Mouse (Mus musculus): ENCODE results near the gene Bckdhb.
"Not testable (repeated sequence)": the region's sequence is repeated elsewhere in the genome, so short reads cannot be mapped to it uniquely, and the experiment has no call there.

Gene Bckdhb

GRCm38 (mm10) chr9:84032669-84033341 lies 107.9 kb downstream of the Bckdhb start:
- ChIA-PET POLR2A (no interaction called here), CTCF (interaction anchor here in 1 of 4 experiments (0.8 kb wide), 1 partner anchor 76 kb away, joined by 3 read pairs; no protein-coding TSS in a partner anchor)

DNA sequence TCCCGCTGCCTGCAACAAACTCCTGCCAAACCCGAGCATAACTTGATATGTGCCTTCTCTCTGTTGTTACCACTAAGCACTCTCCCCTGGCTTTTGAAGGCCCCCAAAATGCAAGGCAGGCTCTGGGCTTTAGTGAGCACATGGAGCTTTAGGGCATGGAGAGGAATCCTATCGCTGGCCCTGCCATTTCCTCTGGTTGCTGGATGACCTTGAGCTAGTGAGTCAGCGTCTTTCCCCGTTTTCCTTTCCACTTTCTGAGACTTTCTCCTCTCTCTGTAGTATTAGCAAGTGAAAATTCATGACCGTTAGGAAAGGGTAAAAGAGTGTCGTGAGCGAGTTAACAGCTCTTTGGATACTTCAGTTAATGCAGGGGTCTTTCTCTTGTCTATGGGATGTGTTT lies 111.1 kb downstream of the Bckdhb start:
- ChIA-PET POLR2A (interaction anchor here in 2 of 4 experiments (0.8 to 1.3 kb wide), 3 partner anchors 8 to 140 kb away, joined by 3 to 4 read pairs (median 3); no protein-coding TSS in a partner anchor), CTCF (interaction anchor here in 2 of 4 experiments (1.0 to 1.8 kb wide), 2 partner anchors 79 kb away, joined by 4 to 5 read pairs; no protein-coding TSS in a partner anchor)

DNA sequence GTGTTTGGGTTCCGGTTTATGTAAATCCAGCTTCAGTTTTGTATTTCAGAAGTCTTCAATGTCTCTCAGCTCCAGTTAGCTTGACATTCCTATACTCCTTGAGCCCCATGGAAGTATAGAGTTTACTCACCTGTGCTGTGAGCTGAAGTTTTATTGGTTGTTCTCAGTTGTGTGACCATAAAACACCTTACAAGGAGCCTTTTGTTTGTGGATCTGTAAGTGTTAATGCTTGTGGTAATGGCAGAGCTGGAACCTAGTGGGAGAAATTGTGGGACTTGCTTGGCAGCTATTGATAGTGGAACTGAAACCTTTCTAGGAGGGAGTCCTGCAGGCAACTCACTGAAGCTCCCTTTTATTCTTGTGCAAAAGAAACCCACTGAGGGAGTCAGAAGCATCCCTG lies 112.3 kb downstream of the Bckdhb start:
- POLR2A ChIA-PET = interaction anchor here in 1 of 4 experiments (0.7 kb wide), 1 partner anchor 1294 kb away, joined by 4 read pairs; no protein-coding TSS in a partner anchor

DNA sequence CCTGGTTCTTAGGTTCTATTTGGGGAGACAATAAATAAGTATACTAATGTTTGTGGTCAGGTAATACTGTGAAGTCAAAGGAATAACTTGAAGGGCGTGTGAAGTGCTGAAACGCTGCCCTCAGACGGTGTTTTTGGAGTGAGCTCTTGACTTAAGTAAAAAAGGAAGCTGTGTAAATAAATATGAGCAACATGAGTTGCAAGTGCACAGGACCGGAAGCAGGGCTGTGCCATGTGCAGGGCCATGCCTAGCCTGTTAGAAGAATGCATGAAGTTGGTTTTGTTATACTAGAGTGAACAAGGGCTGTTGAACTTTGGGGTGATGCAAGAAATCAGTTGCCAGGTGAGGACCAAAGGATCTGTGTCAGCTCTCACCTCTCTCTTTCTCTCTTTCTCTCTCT lies 114.0 kb downstream of the Bckdhb start:
- ChIA-PET POLR2A (interaction anchor here in 1 of 4 experiments (0.6 kb wide), 1 partner anchor 31 kb away, joined by 3 read pairs; no protein-coding TSS in a partner anchor), CTCF (no interaction called here)

More for the DNA sequence above, 112.3 kb downstream of the Bckdhb start:
- CTCF ChIA-PET = interaction anchor here in 2 of 4 experiments (1.0 to 1.8 kb wide), 2 partner anchors 80 kb away, joined by 4 to 5 read pairs; no protein-coding TSS in a partner anchor

- CTCF ChIA-PET = interaction anchor here in 1 of 4 experiments (0.7 kb wide), 1 partner anchor 83 kb away, joined by 6 read pairs; no protein-coding TSS in a partner anchor
- POLR2A ChIA-PET = no interaction called here
Measured at GRCm38 (mm10) chr9:84040376-84040775, 115.4 kb downstream of the Bckdhb start.

DNA sequence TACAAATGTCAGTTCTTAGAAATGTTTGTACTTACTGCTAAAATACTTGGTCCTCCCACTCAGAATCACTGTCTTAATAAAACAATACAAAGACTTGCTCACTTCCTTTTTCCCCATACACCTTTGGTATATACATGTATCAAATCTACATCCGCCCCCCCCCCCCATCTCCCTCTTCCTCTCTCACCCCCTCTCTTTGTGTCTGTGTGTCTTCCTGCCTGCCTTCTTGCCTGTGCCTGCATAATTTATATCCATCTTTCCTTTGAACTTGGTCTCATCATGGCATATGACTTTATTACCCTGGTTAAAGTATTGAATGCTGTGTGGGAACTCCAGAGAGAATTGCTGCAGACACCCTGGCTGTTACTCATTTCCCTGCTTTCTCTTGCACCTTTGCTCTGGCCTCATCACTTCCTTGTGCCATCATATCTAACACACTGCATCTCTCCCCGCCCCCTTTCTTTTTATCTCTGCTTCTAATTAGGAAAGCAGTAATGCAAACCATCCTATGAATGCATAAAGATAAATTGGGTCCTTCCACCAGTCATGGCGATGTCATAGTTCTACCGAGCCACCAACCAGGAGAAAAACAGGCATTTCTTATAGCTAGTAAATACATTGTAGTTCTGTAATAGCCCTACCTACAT lies 116.8 kb downstream of the Bckdhb start:
- ChIA-PET POLR2A (interaction anchor here in 1 of 4 experiments (0.7 to 0.8 kb wide), 2 partner anchors 10 to 11 kb away, joined by 3 read pairs; no protein-coding TSS in a partner anchor), CTCF (interaction anchor here in 1 of 4 experiments (0.7 kb wide), 1 partner anchor 33 kb away, joined by 24 read pairs; no protein-coding TSS in a partner anchor)

- ChIA-PET CTCF (no interaction called here), POLR2A (interaction anchor here in 1 of 4 experiments (0.8 kb wide), 1 partner anchor 11 kb away, joined by 3 read pairs; no protein-coding TSS in a partner anchor)
Measured at GRCm38 (mm10) chr9:84042539-84042938, 117.6 kb downstream of the Bckdhb start.

DNA sequence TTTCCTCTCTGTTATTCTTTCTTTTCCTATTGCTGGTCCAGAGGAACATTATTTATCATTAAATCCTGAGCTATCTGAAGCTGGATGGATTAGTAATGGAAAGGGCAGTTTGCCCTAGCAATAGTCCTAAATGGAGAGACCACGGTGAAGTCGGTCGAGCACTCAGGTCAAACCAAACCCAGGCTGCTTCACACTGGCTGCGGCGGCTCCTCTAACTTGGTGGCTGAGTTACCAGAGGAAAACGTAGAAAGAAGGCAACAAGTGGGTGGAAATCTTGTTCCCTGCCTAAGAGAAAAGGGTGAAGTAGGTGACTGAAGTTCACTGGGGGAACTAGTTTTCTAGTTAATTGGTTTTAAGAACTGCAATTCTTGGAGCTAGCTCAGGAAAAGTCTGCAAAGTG lies 119.2 kb downstream of the Bckdhb start:
- POLR2A ChIA-PET = no interaction called here
- CTCF ChIA-PET = no interaction called here

DNA sequence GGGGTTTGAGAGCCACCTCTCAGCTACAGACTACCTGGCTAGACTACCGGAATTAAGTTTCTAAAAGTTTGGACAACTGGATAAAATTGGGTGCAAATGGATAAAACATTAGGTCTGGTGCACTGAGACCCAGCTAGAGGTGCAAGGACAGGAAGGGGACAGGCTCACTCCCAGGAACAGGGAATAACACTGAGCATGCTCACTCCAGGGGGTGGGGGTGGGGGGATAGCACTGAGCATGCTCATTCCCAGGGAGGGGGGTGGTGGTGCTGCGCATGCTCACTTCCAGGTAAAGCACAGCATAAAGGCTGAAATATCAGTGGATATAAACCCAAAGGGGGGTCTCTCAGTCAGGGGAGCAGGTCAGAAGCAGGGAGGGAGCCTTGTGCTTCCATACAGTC lies 120.7 kb downstream of the Bckdhb start:
- ChIA-PET POLR2A (no interaction called here), CTCF (interaction anchor here in 1 of 4 experiments (0.6 kb wide), 1 partner anchor 665 kb away, joined by 3 read pairs; no protein-coding TSS in a partner anchor)

- CTCF ChIA-PET = no interaction called here
- POLR2A ChIA-PET = no interaction called here
Measured at GRCm38 (mm10) chr9:84046334-84046733, 121.4 kb downstream of the Bckdhb start.

DNA sequence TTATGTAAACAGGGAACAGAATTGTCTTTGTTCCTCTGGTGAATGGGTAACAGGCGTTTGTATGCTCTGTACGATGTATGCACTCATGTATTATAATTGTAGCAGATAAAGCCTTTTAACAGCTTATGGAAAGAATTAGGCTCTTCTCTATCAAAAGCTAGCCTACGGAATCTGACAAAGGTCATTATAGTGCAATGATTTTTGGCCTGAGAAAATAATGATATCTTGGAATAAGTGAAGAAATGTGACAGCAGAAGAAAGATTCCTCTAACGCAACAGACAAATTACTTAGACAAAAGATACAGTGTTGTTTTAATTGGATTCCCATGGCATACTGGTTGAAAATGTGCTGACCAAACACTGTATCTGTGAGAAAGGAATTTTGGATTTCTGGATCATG lies 122.0 kb downstream of the Bckdhb start:
- POLR2A ChIA-PET = no interaction called here
- CTCF ChIA-PET = no interaction called here

- ChIA-PET CTCF (no interaction called here), POLR2A (no interaction called here)
Measured at GRCm38 (mm10) chr9:84047436-84047835, 122.5 kb downstream of the Bckdhb start.

DNA sequence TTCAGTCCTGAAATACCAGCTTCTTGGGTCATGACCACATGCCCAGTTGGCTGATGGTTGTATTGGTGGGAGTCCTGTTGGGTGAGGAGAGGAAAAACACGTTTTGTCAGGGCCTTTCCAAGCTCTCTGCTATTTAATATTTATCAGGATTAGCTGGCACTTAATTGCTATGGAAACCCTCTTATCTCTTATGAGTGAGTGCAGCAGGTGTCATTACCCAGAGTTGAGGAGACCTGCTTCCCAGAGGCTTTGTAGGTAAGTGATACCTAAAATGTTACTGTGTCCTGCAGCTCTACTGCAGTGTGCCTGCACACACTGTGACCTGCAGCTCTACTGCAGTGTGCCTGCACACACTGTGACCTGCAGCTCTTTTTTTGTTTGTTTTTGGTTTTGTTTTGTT lies 124.2 kb downstream of the Bckdhb start:
- ChIA-PET POLR2A (interaction anchor here in 1 of 4 experiments (0.6 to 1.0 kb wide), 2 partner anchors 13 to 666 kb away, joined by 3 to 4 read pairs; no protein-coding TSS in a partner anchor), CTCF (no interaction called here)

DNA sequence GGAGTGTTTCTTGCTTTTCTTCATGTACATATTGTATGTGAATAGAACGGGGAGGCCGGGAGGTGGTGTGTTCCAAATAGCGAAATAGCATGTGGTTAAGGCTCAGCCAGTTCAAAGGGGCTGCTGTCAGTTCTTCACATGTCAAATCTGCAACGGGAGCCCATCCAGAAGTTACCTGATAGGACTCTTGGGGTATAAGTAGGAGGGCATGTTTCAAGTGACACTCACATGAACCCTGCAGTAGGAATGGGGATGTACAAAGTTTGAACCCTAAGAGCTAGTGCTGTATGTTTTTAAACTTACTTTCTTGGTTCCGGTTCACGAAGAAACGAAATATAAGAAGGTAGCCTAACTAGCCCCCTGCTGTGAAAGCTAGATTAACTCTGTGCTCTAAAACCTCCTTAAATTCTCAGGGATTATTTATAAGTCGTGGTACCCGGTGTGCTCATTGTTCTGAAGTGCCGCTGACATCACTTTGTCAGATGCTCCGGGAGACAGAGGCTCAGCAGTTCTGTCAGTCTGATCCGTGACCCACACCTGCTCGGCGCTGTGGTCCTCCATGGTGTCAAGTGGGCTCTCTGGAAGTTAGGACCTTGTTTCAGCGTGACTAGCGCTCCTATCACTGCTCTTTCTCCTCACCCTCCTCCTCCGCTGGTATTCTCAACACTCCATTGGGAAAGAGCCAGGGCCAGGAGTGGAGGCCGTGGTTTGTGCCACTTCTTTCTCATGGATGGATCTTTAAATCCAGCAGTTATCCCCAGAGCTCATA lies 126.1 kb downstream of the Bckdhb start:
- POLR2A ChIA-PET = interaction anchor here in 1 of 4 experiments (0.6 kb wide), 2 partner anchors 15 to 71 kb away, joined by 3 read pairs; no protein-coding TSS in a partner anchor
- CTCF ChIA-PET = no interaction called here

DNA sequence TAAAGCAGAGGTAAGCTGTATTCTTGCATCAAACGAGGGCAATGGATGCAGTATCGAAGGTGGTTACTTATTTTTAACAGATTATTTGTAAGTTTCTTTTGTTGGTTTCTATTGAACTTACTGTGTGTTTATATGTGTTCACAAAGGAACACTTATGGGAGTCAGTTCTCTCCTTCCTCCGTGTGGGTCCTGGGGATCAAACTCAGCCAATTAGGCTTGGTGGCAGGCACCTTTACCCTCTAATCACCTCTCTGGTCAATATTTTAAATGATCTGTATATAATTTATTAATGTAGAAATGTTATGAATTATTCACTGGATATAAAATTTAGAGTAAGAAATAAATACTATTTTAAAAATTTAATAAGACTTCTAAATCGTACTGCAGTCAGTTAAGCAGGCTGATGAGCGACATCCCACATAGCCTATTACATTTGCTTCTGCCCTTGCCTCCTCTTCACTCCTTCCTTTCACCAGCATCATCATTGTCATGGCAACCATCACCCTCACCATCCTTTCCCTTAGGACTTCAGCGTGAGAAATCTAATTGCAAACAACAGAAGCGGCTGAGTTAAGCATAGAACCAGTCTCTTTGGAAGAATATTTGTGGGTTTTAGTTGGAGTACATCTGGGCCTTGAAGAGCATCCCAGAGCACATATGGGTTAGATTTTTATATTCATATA lies 130.3 kb downstream of the Bckdhb start:
- CTCF ChIA-PET = no interaction called here

GRCm38 (mm10) chr9:84060781-84061180 lies 135.8 kb downstream of the Bckdhb start:
- CTCF ChIA-PET = not testable (repeated sequence)

More for the DNA sequence above, 130.3 kb downstream of the Bckdhb start:
- POLR2A ChIA-PET = no interaction called here

DNA sequence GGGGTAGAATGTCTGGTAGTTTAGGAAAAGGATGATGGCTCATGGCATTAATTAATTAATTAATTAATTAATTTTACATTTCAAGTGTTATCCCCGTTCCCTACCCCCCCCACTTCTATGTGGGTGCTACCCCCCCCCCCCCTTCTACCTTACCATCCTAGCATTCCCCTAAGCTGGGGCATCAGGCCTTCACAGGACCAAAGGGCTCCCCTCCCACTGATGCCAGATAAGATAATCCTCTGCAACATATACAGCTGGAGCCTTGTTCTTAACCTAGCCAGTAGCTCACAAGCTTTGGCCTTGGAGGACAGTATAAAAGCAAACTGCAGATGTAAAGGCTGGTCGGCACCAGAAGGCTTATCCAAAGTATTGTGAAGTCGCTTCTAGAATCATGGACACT lies 138.7 kb downstream of the Bckdhb start:
- CTCF ChIA-PET = no interaction called here
- POLR2A ChIA-PET = no interaction called here

More at GRCm38 (mm10) chr9:84060781-84061180, 135.8 kb downstream of the Bckdhb start:
- POLR2A ChIA-PET = not testable (repeated sequence)

DNA sequence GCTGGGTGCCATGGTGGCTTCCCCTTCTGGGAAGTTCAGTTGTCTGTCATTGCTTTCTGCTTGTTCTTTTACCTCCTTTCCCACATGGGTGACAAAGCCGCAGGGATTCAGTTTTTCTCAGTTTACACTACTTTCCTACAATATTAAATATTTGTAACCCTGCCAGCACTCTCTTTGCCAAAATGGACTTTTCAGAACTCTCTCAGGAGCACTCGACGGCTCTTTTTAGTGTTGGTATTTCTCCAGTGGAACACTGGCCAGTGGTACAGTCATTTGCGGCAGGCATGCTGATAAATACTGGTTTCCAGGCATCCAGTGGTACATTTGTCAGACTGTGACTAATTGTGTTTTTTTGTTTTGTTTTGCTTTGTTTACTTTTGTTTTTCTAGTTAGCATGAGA lies 139.2 kb downstream of the Bckdhb start:
- CTCF ChIA-PET = no interaction called here
- POLR2A ChIA-PET = no interaction called here

DNA sequence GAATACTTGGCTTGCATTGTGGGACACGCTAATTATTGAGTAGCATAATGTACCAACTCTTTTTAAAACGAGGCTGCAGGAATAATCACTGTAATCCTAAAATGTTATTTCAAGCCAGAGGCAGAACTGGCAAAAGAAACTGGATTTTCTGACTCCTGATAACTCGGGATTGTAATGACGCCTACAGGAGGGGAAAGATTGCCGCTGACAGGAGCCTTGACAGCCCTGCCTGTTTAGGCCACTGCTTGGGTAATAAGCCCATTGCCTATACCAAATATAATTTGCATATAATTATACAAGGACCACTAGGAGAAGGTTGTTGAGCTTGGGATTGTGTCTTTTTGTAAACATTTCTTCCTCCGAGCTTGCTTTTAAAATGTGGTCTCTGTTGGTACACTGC lies 145.3 kb downstream of the Bckdhb start:
- POLR2A ChIA-PET = no interaction called here

More for the DNA sequence above, 145.3 kb downstream of the Bckdhb start:
- CTCF ChIA-PET = no interaction called here

All from embryonic stem cell, embryonic (primary cell).